Mouse (Mus musculus) MEL (cell line): ENCODE measurements around the gene Mill2.

Experiments used
- CTCF ChIP-seq, 3 experiments: IDR thresholded peaks in 2 of 3; conservative IDR thresholded peaks in 1 of 3; 2 replicates each; pipeline ENCODE4 v1.5.1; 2011 to 2012; ENCODE audit warnings: low read length in 3 of 3, low read depth in 2 of 3, mild to moderate bottlenecking in 2 of 3, improper control_type of control experiment in 1 of 3, inconsistent platforms in 1 of 3, mixed read lengths in 1 of 3, moderate library complexity in 1 of 3; ENCODE audit not compliant: control insufficient read depth in 1 of 3, insufficient read depth in 1 of 3, poor library complexity in 1 of 3, severe bottlenecking in 1 of 3
- E2F4 ChIP-seq: IDR thresholded peaks from 2 replicates; pipeline ENCODE4 v1.6.1; 2011; ENCODE audit warnings: low read depth, low read length, improper control_type of control experiment, borderline replicate concordance
- EP300 ChIP-seq, 2 experiments: IDR thresholded peaks; 2 replicates each; pipeline ENCODE4 v1.6.1; 2011; ENCODE audit warnings: improper control_type of control experiment in 2 of 2, low read length in 2 of 2, low read depth in 1 of 2, mild to moderate bottlenecking in 1 of 2
- GABPA ChIP-seq: IDR thresholded peaks from 2 replicates; pipeline ENCODE4 v1.6.1; 2012; ENCODE audit warnings: low read depth, mild to moderate bottlenecking, inconsistent platforms, low read length, improper control_type of control experiment, moderate library complexity
- GATA1 ChIP-seq: IDR thresholded peaks from 2 replicates; pipeline ENCODE4 v1.6.1; 2011; ENCODE audit warnings: low read depth, low read length, improper control_type of control experiment
- POLR2A ChIP-seq, 2 experiments: IDR thresholded peaks; 2 replicates each; pipeline ENCODE4 v1.6.1; 2011 to 2012; ENCODE audit warnings: low read length in 2 of 2, mild to moderate bottlenecking in 2 of 2, control low read depth in 1 of 2, improper control_type of control experiment in 1 of 2, low read depth in 1 of 2, moderate library complexity in 1 of 2; ENCODE audit not compliant: control insufficient read depth in 1 of 2, insufficient read depth in 1 of 2, poor library complexity in 1 of 2
- POLR2AphosphoS2 ChIP-seq: IDR thresholded peaks from 2 replicates; pipeline ENCODE4 v1.6.1; 2011; ENCODE audit warnings: low read length, improper control_type of control experiment
- TAL1 ChIP-seq: IDR thresholded peaks from 2 replicates; pipeline ENCODE4 v1.6.1; 2012; ENCODE audit warnings: mild to moderate bottlenecking, inconsistent platforms, low read length, moderate library complexity, mixed read lengths
- TBP ChIP-seq: IDR thresholded peaks from 2 replicates; pipeline ENCODE4 v1.8.0; 2011; ENCODE audit warnings: low read depth, low read length, improper control_type of control experiment
- USF1 ChIP-seq: IDR thresholded peaks from 2 replicates; pipeline ENCODE4 v1.6.1; 2014; ENCODE audit warnings: low read depth, mild to moderate bottlenecking, inconsistent platforms, low read length, improper control_type of control experiment, moderate library complexity
- USF2 ChIP-seq, 2 experiments: IDR thresholded peaks; 2 replicates each; pipeline ENCODE4 v1.6.1; 2011 to 2012; ENCODE audit warnings: improper control_type of control experiment in 2 of 2, low read length in 2 of 2, borderline replicate concordance in 1 of 2, inconsistent platforms in 1 of 2, low read depth in 1 of 2, mild to moderate bottlenecking in 1 of 2; ENCODE audit not compliant: insufficient read depth in 1 of 2
- ZNF384 ChIP-seq: IDR thresholded peaks from 2 replicates; pipeline ENCODE4 v1.6.1; 2012; ENCODE audit warnings: low read depth, mild to moderate bottlenecking, inconsistent platforms, low read length, improper control_type of control experiment

DNA sequence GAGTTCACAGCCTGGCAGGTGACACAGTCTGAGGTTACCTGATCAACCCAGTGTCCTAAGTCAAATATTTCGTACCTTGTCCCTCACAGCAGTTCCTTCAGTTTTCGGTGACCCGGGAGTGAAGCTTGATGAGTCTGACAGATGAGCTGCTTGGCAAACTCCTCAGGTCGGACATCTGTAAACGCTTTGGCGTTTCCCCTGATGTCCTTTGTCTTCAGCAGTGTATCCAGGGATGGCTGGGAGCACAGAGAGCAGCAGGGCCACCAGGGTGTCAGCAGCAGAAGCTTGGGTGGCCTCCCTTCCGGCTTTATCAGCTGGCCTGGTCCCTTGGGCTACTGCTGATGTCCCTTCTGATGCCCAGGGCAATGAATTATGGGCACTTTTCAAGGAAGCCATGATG is 38.9 kb downstream of the Mill2 start:
- TF ChIP-seq CTCF (IDR thresholded peaks at IDR 0.05 in 2 of 3, conservative IDR thresholded peaks at IDR 0.05 in 1 of 3; ENCODE audit: control insufficient read depth in 1 of 3, insufficient read depth in 1 of 3, low read depth in 2 of 3, low read length in 3 of 3, poor library complexity in 1 of 3, severe bottlenecking in 1 of 3) (no peak), USF2 (IDR thresholded peaks at IDR 0.05; ENCODE audit: borderline replicate concordance in 1 of 2, insufficient read depth in 1 of 2, low read depth in 1 of 2, low read length in 2 of 2) (no peak), EP300 (IDR thresholded peaks at IDR 0.05; ENCODE audit: low read depth in 1 of 2, low read length in 2 of 2) (no peak), GATA1 (no peak), TAL1 (no peak), POLR2A (IDR thresholded peaks at IDR 0.05; ENCODE audit: control insufficient read depth in 1 of 2, insufficient read depth in 1 of 2, low read depth in 1 of 2, low read length in 2 of 2, poor library complexity in 1 of 2) (no peak), USF1 (no peak), E2F4 (no peak), TBP (no peak), POLR2AphosphoS2 (no peak), ZNF384 (no peak), GABPA (no peak)
